Mouse (Mus musculus) brain, embryonic 18.5 days (tissue): Measurements from ENCODE around the gene Rtn4.
"Not testable (repeated sequence)": the region's sequence is repeated elsewhere in the genome, so short reads cannot be mapped to it uniquely, and the experiment has no call there.

Experiments
- DNase-seq: peaks from one replicate; pipeline ENCODE4 v3.0.0-alpha.2; 2012; ENCODE audit warnings: low read depth, low spot score

Gene Rtn4

GRCm38 (mm10) chr11:29714114-29714513 is 21.4 kb downstream of the Rtn4 start:
- no peak for DNase-seq

GRCm38 (mm10) chr11:29714789-29715188 is 22.0 kb downstream of the Rtn4 start:
- no peak for DNase-seq

- no peak for DNase-seq
Measured at GRCm38 (mm10) chr11:29715499-29715898, 22.8 kb downstream of the Rtn4 start.

- no peak for DNase-seq
Measured at GRCm38 (mm10) chr11:29718541-29718940, 25.8 kb downstream of the Rtn4 start.

- no peak for DNase-seq
Measured at GRCm38 (mm10) chr11:29719597-29719996, 26.9 kb downstream of the Rtn4 start.

- no peak for DNase-seq
Measured at GRCm38 (mm10) chr11:29724213-29724612, 31.5 kb downstream of the Rtn4 start.

GRCm38 (mm10) chr11:29725167-29725566 is 32.4 kb downstream of the Rtn4 start:
- peak; percentile 12 for DNase-seq

GRCm38 (mm10) chr11:29725610-29726009 is 32.9 kb downstream of the Rtn4 start:
- DNase-seq = no peak

GRCm38 (mm10) chr11:29727901-29728300 is 35.2 kb downstream of the Rtn4 start:
- no peak for DNase-seq

- no peak for DNase-seq
Measured at GRCm38 (mm10) chr11:29739752-29740151, 47.0 kb downstream of the Rtn4 start.

- DNase-seq = peak; percentile 16
Measured at GRCm38 (mm10) chr11:29744760-29745430, 52.1 kb downstream of the Rtn4 start.

- DNase-seq = no peak
Measured at GRCm38 (mm10) chr11:29745513-29745912, 52.8 kb downstream of the Rtn4 start.

GRCm38 (mm10) chr11:29746203-29746602 is 53.5 kb downstream of the Rtn4 start:
- DNase-seq = no peak

GRCm38 (mm10) chr11:29747365-29747764 is 54.6 kb downstream of the Rtn4 start:
- DNase-seq = no peak

- DNase-seq = no peak
Measured at GRCm38 (mm10) chr11:29747881-29748280, 55.1 kb downstream of the Rtn4 start.

GRCm38 (mm10) chr11:29748750-29749467 is 56.2 kb downstream of the Rtn4 start:
- no peak for DNase-seq

GRCm38 (mm10) chr11:29749468-29749829 is 56.7 kb downstream of the Rtn4 start:
- no peak for DNase-seq

GRCm38 (mm10) chr11:29751013-29751412 is 58.3 kb downstream of the Rtn4 start:
- no peak for DNase-seq

- DNase-seq = no peak
Measured at GRCm38 (mm10) chr11:29751648-29752611, 59.2 kb downstream of the Rtn4 start.

GRCm38 (mm10) chr11:29756007-29756406 is 63.3 kb downstream of the Rtn4 start:
- not testable (repeated sequence) for DNase-seq

GRCm38 (mm10) chr11:29758617-29759016 is 65.9 kb downstream of the Rtn4 start:
- DNase-seq = no peak

GRCm38 (mm10) chr11:29761387-29761786 is 68.6 kb downstream of the Rtn4 start:
- no peak for DNase-seq
